Comparison of ENCODE assay signal across 10 mouse cellular contexts in genomic region chr17:10479020-10479707, GRCm38 (mm10).
DNase-seq lines count a peak whose midpoint lies in the region; ATAC-seq and TF ChIP-seq lines count a peak whose summit lies in the region.
"Had no signal": no experiment of that assay in that cellular context is flagged by ENCODE, and none has a peak within 500 bp of the region (broad histone marks: within the 10 kb centered on the region; RNA-seq: fewer than 3 reads in every experiment).

No protein-coding gene starts in this region.

- no peaks in the 10 kb centered on the region for H3K9me3 ChIP-seq in forebrain, embryonic 11.5 days (ENCODE audit: control insufficient read depth, low read length)
- no peaks in the 10 kb centered on the region for H3K9me3 ChIP-seq in forebrain, embryonic 13.5 days (replicated peaks)
- H3K9me3 ChIP-seq in embryonic facial prominence, embryonic 11.5 days (replicated peaks; ENCODE audit: control insufficient read depth, low read length): no peaks in the 10 kb centered on the region
- H3K9me3 ChIP-seq in liver, embryonic 12.5 days (replicated peaks): no peaks in the 10 kb centered on the region
- H3K9me3 ChIP-seq: midbrain, embryonic 12.5 days had no signal

- H3K4me3 ChIP-seq in forebrain, embryonic 11.5 days (ENCODE audit: low read depth, low read length): no peak overlapping the region
- no peak overlapping the region for H3K4me3 ChIP-seq in forebrain, embryonic 13.5 days
- no peak overlapping the region for H3K4me3 ChIP-seq in layer of hippocampus, adult 2 months
- no peak overlapping the region for H3K4me3 ChIP-seq in embryonic facial prominence, embryonic 11.5 days (ENCODE audit: low read depth, low read length)
- H3K4me3 ChIP-seq in liver, embryonic 12.5 days: no peak overlapping the region
- no peak overlapping the region for H3K4me3 ChIP-seq in cerebellum, adult 2 months (replicated peaks; ENCODE audit: insufficient read depth, low read depth, low read length)
- H3K4me3 ChIP-seq: midbrain, embryonic 12.5 days had no signal

- no peak overlapping the region; the same call in 1 of the 2 replicates for H3K9ac ChIP-seq in forebrain, embryonic 11.5 days (ENCODE audit: low read length)
- no peak overlapping the region for H3K9ac ChIP-seq in forebrain, embryonic 13.5 days
- no peak overlapping the region for H3K9ac ChIP-seq in embryonic facial prominence, embryonic 11.5 days (replicated peaks; ENCODE audit: low read length)
- no peak overlapping the region for H3K9ac ChIP-seq in liver, embryonic 12.5 days
- H3K9ac ChIP-seq: midbrain, embryonic 12.5 days had no signal

- no peak for TF ChIP-seq POLR2A in cerebellum, adult 2 months (IDR thresholded peaks at IDR 0.05; ENCODE audit: borderline replicate concordance, insufficient read depth, low read length)

- 75% methylated on average over 17 of the region's 17 CpGs for WGBS in forebrain, embryonic 11.5 days
- WGBS in forebrain, embryonic 13.5 days: 88% methylated on average over 17 of the region's 17 CpGs
- 24% methylated on average over 17 of the region's 17 CpGs for WGBS in embryonic facial prominence, embryonic 11.5 days
- WGBS in liver, embryonic 12.5 days (ENCODE audit: insufficient replicate concordance): 59% methylated on average over 17 of the region's 17 CpGs
- WGBS in cerebellum, adult 2 months: 80% methylated on average over 17 of the region's 17 CpGs

- no peak for TF ChIP-seq CTCF in layer of hippocampus, adult 2 months (conservative IDR thresholded peaks at IDR 0.05)
- no peak for TF ChIP-seq CTCF in cerebellum, adult 2 months (IDR thresholded peaks at IDR 0.05; ENCODE audit: borderline replicate concordance, insufficient read depth, low read depth, low read length)

- H3K27me3 ChIP-seq in forebrain, embryonic 11.5 days (ENCODE audit: control insufficient read depth, insufficient read depth, low read length): no peaks in the 10 kb centered on the region
- no peaks in the 10 kb centered on the region for H3K27me3 ChIP-seq in forebrain, embryonic 13.5 days
- no peaks in the 10 kb centered on the region for H3K27me3 ChIP-seq in embryonic facial prominence, embryonic 11.5 days (ENCODE audit: control insufficient read depth, insufficient read depth, low read length)
- H3K27me3 ChIP-seq in liver, embryonic 12.5 days (replicated peaks): no peaks in the 10 kb centered on the region
- H3K27me3 ChIP-seq in cerebellum, adult 2 months (ENCODE audit: control insufficient read depth, insufficient read depth, low read length): no peaks in the 10 kb centered on the region
- H3K27me3 ChIP-seq: midbrain, embryonic 12.5 days had no signal

- H3K27ac ChIP-seq in forebrain, embryonic 11.5 days (ENCODE audit: low read depth, low read length): peak overlapping the region; percentile 25; the same call in 1 of the 2 replicates
- no peak overlapping the region for H3K27ac ChIP-seq in forebrain, embryonic 13.5 days
- peak overlapping the region; percentile 87 for H3K27ac ChIP-seq in layer of hippocampus, adult 2 months
- H3K27ac ChIP-seq in embryonic facial prominence, embryonic 11.5 days (replicated peaks; ENCODE audit: low read depth, low read length): peak overlapping the region; percentile 17; the same call in 1 of the 2 replicates
- H3K27ac ChIP-seq in liver, embryonic 12.5 days: no peak overlapping the region
- no peak overlapping the region for H3K27ac ChIP-seq in cerebellum, adult 2 months (ENCODE audit: insufficient read depth, low read length)
- H3K27ac ChIP-seq: midbrain, embryonic 12.5 days had no signal

- ATAC-seq in forebrain, embryonic 11.5 days (replicated peaks; ENCODE audit: low FRiP score): no peak
- no peak for ATAC-seq in forebrain, embryonic 13.5 days
- ATAC-seq in embryonic facial prominence, embryonic 11.5 days (replicated peaks; ENCODE audit: insufficient number of reproducible peaks, low FRiP score, low TSS enrichment, low read depth): peak; percentile 73
- 0 out of 2 replicates have a peak, but pooled peaks have one; percentile 44 for ATAC-seq in liver, embryonic 12.5 days
- ATAC-seq in cerebellum, adult (ENCODE audit: insufficient number of reproducible peaks, low FRiP score, low TSS enrichment): no peak

- no peaks in the 10 kb centered on the region for H3K36me3 ChIP-seq in forebrain, embryonic 11.5 days (ENCODE audit: control insufficient read depth, insufficient read depth, low read length)
- no peaks in the 10 kb centered on the region for H3K36me3 ChIP-seq in forebrain, embryonic 13.5 days (ENCODE audit: poor library complexity, severe bottlenecking)
- H3K36me3 ChIP-seq in embryonic facial prominence, embryonic 11.5 days (replicated peaks; ENCODE audit: control insufficient read depth, insufficient read depth, low read depth, low read length): no peaks in the 10 kb centered on the region
- H3K36me3 ChIP-seq in liver, embryonic 12.5 days: no peaks in the 10 kb centered on the region
- H3K36me3 ChIP-seq: midbrain, embryonic 12.5 days had no signal

- peak; percentile 55 for DNase-seq in forebrain, embryonic 11.5 days (ENCODE audit: low spot score)
- DNase-seq in layer of hippocampus, adult 2 months (ENCODE audit: low spot score in 2 of 2): no peak
- no peak for DNase-seq in layer of hippocampus, postnatal 36 days
- peak; percentile 75 for DNase-seq in embryonic facial prominence, embryonic 11.5 days (ENCODE audit: low spot score)
- DNase-seq in cerebellum, adult 2 months: no peak
- DNase-seq: B cell, adult 2 months had no signal

- no peaks in the 10 kb centered on the region for H3K4me1 ChIP-seq in forebrain, embryonic 11.5 days (replicated peaks; ENCODE audit: control insufficient read depth, insufficient read depth, low read length)
- H3K4me1 ChIP-seq in forebrain, embryonic 13.5 days: peaks cover 18% of the 10 kb centered on the region
- H3K4me1 ChIP-seq in embryonic facial prominence, embryonic 11.5 days (ENCODE audit: control insufficient read depth, insufficient read depth, low read length): no peaks in the 10 kb centered on the region
- no peaks in the 10 kb centered on the region for H3K4me1 ChIP-seq in liver, embryonic 12.5 days
- no peaks in the 10 kb centered on the region for H3K4me1 ChIP-seq in cerebellum, adult 2 months (ENCODE audit: control insufficient read depth, insufficient read depth, low read length)

- H3K4me2 ChIP-seq in forebrain, embryonic 11.5 days (ENCODE audit: low read depth, low read length, severe bottlenecking): no peak overlapping the region
- no peak overlapping the region for H3K4me2 ChIP-seq in forebrain, embryonic 13.5 days
- no peak overlapping the region for H3K4me2 ChIP-seq in embryonic facial prominence, embryonic 11.5 days (ENCODE audit: low read depth, low read length)
- no peak overlapping the region for H3K4me2 ChIP-seq in liver, embryonic 12.5 days
- H3K4me2 ChIP-seq: midbrain, embryonic 12.5 days had no signal

Comparison
In these comparisons a context has a peak if more than half of its experiments do, and no peak if none do; other contexts are left out.
1. H3K27ac ChIP-seq: peak in forebrain, embryonic 11.5 days (single experiment), layer of hippocampus, adult 2 months (single experiment) and embryonic facial prominence, embryonic 11.5 days (single experiment); none in forebrain, embryonic 13.5 days (single experiment), liver, embryonic 12.5 days (single experiment) and cerebellum, adult 2 months (single experiment).
2. ATAC-seq: peak in embryonic facial prominence, embryonic 11.5 days (single experiment) and liver, embryonic 12.5 days (single experiment); none in forebrain, embryonic 11.5 days (single experiment), forebrain, embryonic 13.5 days (single experiment) and cerebellum, adult (single experiment).
3. DNase-seq: peak in forebrain, embryonic 11.5 days (single experiment) and embryonic facial prominence, embryonic 11.5 days (single experiment); none in layer of hippocampus, adult 2 months (0 of 2), layer of hippocampus, postnatal 36 days (0 of 2) and cerebellum, adult 2 months (0 of 2).